Mouse (Mus musculus) neural tube, embryonic 11.5 days (tissue): ENCODE data around the gene Nipa2. TPM values are rescaled to one million over a fixed set of nuclear protein-coding genes. Genes with fewer than 3 reads are reported as not detected.
A peak's percentile ranks its signal among the peaks of the same experiment; 100 is the strongest.

Source experiments
- ATAC-seq: fragments of 200-750 bp; cut with Nextera tagmentation; 2 replicates; pipeline ENCODE4 v1.8.0; 2017; ENCODE audit warnings: moderate number of reproducible peaks, mild to moderate bottlenecking, moderate TSS enrichment, moderate library complexity; ENCODE audit not compliant: insufficient read depth, low FRiP score, low TSS enrichment
- DNase-seq: peaks from one replicate; pipeline ENCODE4 v3.0.0-alpha.2; 2015; ENCODE audit warnings: low spot score
- H3K27ac ChIP-seq: fragments of 300-500 bp; sonication (generic); 2 replicates; pipeline ENCODE4 v1.5.1; 2014; ENCODE audit warnings: low read depth, mild to moderate bottlenecking, low read length
- H3K27me3 ChIP-seq: fragments of 300-500 bp; sonication (generic); 2 replicates; pipeline ENCODE4 v1.6.1; 2014; ENCODE audit warnings: mild to moderate bottlenecking, low read length, mixed read lengths; ENCODE audit not compliant: control insufficient read depth, insufficient read depth
- H3K36me3 ChIP-seq: fragments of 300-500 bp; sonication (generic); 2 replicates; pipeline ENCODE4 v1.6.1; 2014; ENCODE audit warnings: mild to moderate bottlenecking, low read length, moderate library complexity, mixed read lengths; ENCODE audit not compliant: control insufficient read depth, insufficient read depth
- H3K4me1 ChIP-seq: fragments of 300-500 bp; sonication (generic); 2 replicates; pipeline ENCODE4 v1.6.1; 2014; ENCODE audit warnings: low read length, mixed read lengths; ENCODE audit not compliant: control insufficient read depth, insufficient read depth
- H3K4me2 ChIP-seq: fragments of 300-500 bp; sonication (generic); 2 replicates; pipeline ENCODE4 v1.6.1; 2014; ENCODE audit warnings: low read depth, mild to moderate bottlenecking, moderate library complexity
- H3K4me3 ChIP-seq: fragments of 300-500 bp; sonication (generic); 2 replicates; pipeline ENCODE4 v1.5.1; 2014; ENCODE audit warnings: low read depth, low read length
- H3K9ac ChIP-seq: fragments of 300-500 bp; sonication (generic); 2 replicates; pipeline ENCODE4 v1.6.1; 2014; ENCODE audit warnings: mild to moderate bottlenecking, low read length
- H3K9me3 ChIP-seq: fragments of 300-500 bp; sonication (generic); 2 replicates; pipeline ENCODE4 v1.6.1; 2016; ENCODE audit warnings: low read length; ENCODE audit not compliant: control insufficient read depth
- WGBS: fragments of 180-500 bp; shearing (Covaris S2); extraction: QIAGEN DNeasy Blood & Tissue Kit; methylation state at CpG from one replicate; pipeline ENCODE4 v1.1.7; 2014; 5-methylcytosine and 5-hydroxymethylcytosine counted together
- polyA plus RNA-seq: library from polyadenylated mRNA; unstranded; fragments of >200 nt; fragmentation: Nextera tagmentation; extraction: Ambion mirVana; gene quantifications from 2 replicates; pipeline ENCODE4 v1.2.1, GENCODE M21; 2014

The Nipa2 gene
- polyA plus RNA-seq = 51.9 and 53.0 TPM in 2 replicates

GRCm38 (mm10) chr7:55962004-55962908, at the start of gene Nipa2:
TSS of gene Nipa2 (minus strand) at chr7:55962476.
- Histone ChIP-seq H3K36me3 (no peaks in the 10 kb centered on the region), H3K9me3 (no peaks in the 10 kb centered on the region), H3K4me2 (peak within 1 kb of the TSS; percentile 75), H3K4me1 (peaks cover 6% of the 10 kb centered on the region; the same call in 1 of the 2 replicates), H3K4me3 (peak within 1 kb of the TSS; percentile 92), H3K9ac (peak within 1 kb of the TSS; percentile 93), H3K27me3 (no peaks in the 10 kb centered on the region), H3K27ac (peak within 1 kb of the TSS; percentile 85)
- DNase-seq (peak; percentile 93), ATAC-seq (peak; percentile 98)
- WGBS = under 1% methylated on average over 70 of the region's 70 CpGs

DNA sequence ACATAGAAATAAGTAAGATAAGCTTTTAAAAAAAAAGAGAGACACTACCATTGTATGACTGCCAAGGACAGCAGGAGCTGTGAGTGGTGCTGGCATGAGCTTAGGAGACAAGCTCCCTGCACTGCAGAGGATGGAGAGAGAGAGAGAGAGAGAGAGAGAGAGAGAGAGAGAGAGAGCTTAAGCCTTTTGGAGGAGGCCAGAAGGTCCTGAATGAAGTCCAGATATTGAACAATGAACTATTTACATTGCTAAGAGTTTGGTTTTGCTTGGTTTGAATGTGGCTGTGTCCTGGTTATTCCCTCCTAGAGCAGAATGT, 48.7 kb upstream of the Nipa2 start:
- Histone ChIP-seq H3K27me3 (no peaks in the 10 kb centered on the region), H3K9me3 (no peaks in the 10 kb centered on the region), H3K4me1 (no peaks in the 10 kb centered on the region), H3K9ac (no peak overlapping the region), H3K4me3 (no peak overlapping the region), H3K4me2 (no peak overlapping the region), H3K27ac (no peak overlapping the region), H3K36me3 (no peaks in the 10 kb centered on the region)
- DNase-seq = no peak
- ATAC-seq = no peak

- Histone ChIP-seq H3K27me3 (no peaks in the 10 kb centered on the region), H3K4me3 (no peak overlapping the region), H3K9ac (no peak overlapping the region), H3K27ac (no peak overlapping the region), H3K9me3 (no peaks in the 10 kb centered on the region), H3K4me1 (no peaks in the 10 kb centered on the region), H3K36me3 (no peaks in the 10 kb centered on the region), H3K4me2 (no peak overlapping the region)
- ATAC-seq (no peak), DNase-seq (no peak)
- 58% methylated on average over 4 of the region's 4 CpGs for WGBS
Observed at GRCm38 (mm10) chr7:56010318-56011017, 48.2 kb upstream of the Nipa2 start.

DNA sequence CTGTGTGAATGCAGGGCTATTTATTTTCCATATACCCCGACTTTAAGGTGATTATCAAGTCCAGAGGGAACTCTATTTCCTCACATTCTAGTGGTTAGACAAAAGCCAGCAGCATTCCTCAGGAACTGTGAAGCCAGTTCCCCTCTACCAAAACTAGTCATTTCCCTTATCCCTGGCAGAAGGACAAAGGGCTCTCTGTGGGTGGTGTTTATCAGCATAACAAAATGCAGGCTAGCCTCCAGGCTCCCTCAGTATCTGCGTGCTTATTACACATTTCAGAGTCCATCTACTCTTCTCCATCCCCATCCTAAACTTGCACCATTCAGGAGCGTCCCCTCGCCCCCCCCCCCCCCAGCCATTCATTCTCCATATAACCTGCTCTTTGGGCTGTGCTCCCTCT, 36.7 kb upstream of the Nipa2 start:
- Histone ChIP-seq H3K9me3 (no peaks in the 10 kb centered on the region), H3K4me2 (no peak overlapping the region), H3K36me3 (no peaks in the 10 kb centered on the region), H3K4me3 (no peak overlapping the region), H3K27me3 (no peaks in the 10 kb centered on the region), H3K27ac (no peak overlapping the region), H3K9ac (no peak overlapping the region), H3K4me1 (no peaks in the 10 kb centered on the region)
- ATAC-seq (no peak), DNase-seq (no peak)
- 2% methylated on average over 3 of the region's 4 CpGs for WGBS

DNA sequence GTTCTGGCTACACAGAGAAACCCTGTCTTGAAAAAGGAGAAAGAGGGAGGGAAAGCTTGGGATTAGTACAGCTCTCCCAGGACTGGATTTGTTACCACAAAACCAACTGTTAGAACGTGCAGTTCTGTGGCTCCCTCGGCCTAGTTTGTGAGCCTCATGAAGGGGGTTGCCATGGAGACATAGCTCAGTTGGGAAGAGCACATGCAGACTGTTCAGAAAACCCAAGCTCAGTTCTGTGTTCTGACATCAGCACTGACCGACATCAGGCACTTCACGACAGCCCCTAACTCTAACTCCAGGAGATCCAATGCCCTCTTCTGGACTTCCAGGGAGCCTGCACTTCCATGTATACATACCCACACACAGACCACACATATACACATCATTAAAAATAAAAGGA, 32.7 kb upstream of the Nipa2 start:
- no peaks in the 10 kb centered on the region for H3K36me3 ChIP-seq
- no peak overlapping the region for H3K4me2 ChIP-seq
- WGBS = 54% methylated on average over 4 of the region's 4 CpGs
- no peaks in the 10 kb centered on the region for H3K9me3 ChIP-seq
- no peaks in the 10 kb centered on the region for H3K4me1 ChIP-seq
- H3K27ac ChIP-seq = no peak overlapping the region
- ATAC-seq = no peak
- H3K4me3 ChIP-seq = no peak overlapping the region
- H3K27me3 ChIP-seq = no peaks in the 10 kb centered on the region
- no peak for DNase-seq
- no peak overlapping the region for H3K9ac ChIP-seq

DNA sequence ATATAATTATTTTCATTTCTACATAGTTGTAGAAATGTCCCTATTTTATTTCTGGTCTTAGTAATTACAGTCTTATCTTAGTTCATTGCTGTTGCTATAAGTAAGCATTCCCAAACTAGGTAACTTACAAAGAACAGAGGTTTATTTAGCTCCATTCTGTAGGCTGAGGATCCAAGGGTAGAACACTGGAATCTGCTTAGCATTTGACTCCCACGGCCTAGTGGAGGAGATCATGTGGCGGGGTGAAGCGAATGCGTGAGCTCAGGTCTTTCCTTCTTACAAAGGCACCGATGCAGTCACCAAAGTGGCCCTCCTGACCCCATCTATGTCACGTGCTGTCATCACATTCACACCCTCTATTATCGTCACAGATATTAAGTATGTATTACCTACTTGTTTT, 29.6 kb upstream of the Nipa2 start:
- Histone ChIP-seq H3K4me3 (no peak overlapping the region), H3K4me1 (no peaks in the 10 kb centered on the region), H3K9ac (no peak overlapping the region), H3K9me3 (no peaks in the 10 kb centered on the region), H3K4me2 (no peak overlapping the region), H3K27ac (no peak overlapping the region), H3K36me3 (no peaks in the 10 kb centered on the region), H3K27me3 (no peaks in the 10 kb centered on the region)
- ATAC-seq = no peak
- no peak for DNase-seq
- WGBS = 92% methylated on average over 7 of the region's 7 CpGs

DNA sequence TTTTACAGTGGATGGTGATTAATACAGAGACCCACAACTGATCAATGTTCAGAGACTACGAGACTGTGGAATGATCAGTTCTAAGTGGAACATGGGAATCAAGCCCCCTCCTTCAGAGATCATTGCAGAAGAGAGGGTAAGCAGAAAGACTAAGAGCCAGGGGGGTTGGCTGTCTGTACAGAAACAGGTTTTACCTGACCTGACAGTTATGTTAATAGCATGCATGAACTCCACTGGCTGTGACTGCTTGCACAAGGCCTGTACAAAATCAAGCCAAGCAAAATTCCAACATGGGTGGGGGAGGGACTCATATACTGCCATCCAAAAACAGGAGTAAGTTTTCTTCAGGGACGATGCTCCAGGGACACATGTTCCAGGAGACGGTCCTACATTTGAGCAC, 28.9 kb upstream of the Nipa2 start:
- Histone ChIP-seq H3K4me2 (no peak overlapping the region), H3K9ac (no peak overlapping the region), H3K4me3 (no peak overlapping the region), H3K27me3 (no peaks in the 10 kb centered on the region), H3K4me1 (no peaks in the 10 kb centered on the region), H3K27ac (no peak overlapping the region), H3K36me3 (no peaks in the 10 kb centered on the region), H3K9me3 (no peaks in the 10 kb centered on the region)
- WGBS = 94% methylated on average over 3 of the region's 3 CpGs
- no peak for DNase-seq
- ATAC-seq = no peak

- no peaks in the 10 kb centered on the region for H3K27me3 ChIP-seq
- 36% methylated on average over 13 of the region's 13 CpGs for WGBS
- H3K4me1 ChIP-seq = no peaks in the 10 kb centered on the region
- peak; percentile 76 for DNase-seq
- H3K27ac ChIP-seq = no peak overlapping the region
- H3K9me3 ChIP-seq = no peaks in the 10 kb centered on the region
- ATAC-seq = peak; percentile 74
- no peak overlapping the region for H3K4me2 ChIP-seq
- H3K4me3 ChIP-seq = no peak overlapping the region
- no peak overlapping the region for H3K9ac ChIP-seq
- no peaks in the 10 kb centered on the region for H3K36me3 ChIP-seq
Observed at GRCm38 (mm10) chr7:55986526-55987214, 24.4 kb upstream of the Nipa2 start.
